Mouse (Mus musculus) urinary bladder, postnatal 36 days (tissue): ENCODE results near the gene Pkm.
A peak's percentile ranks its signal among the peaks of the same experiment; 100 is the strongest.

ENCODE experiments used
- DNase-seq, 2 experiments: peaks; one replicate each; pipeline ENCODE4 v3.0.0; 2022; ENCODE audit warnings: low spot score in 2 of 2, mixed read lengths in 1 of 2

The Pkm gene

DNA sequence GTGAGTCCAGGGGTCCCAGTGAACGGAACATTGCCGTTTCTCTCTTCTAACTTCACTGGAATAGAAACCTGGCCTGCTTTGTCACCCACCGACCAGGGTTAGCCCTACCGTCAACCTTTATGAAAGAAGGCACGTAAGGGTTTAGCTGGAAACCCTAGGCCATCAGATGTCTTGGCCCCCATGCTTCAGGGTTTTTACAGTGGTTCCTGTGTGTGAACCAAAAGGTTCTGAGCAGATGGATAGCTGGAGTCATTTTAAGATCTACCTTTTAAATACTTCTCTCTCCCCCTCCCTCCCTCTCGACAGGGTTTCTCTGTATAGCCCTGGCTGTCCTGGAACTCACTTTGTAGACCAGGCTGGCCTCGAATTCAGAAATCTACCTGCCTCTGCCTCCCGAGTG is 9.8 kb downstream of the Pkm start:
- no peak for DNase-seq

DNA sequence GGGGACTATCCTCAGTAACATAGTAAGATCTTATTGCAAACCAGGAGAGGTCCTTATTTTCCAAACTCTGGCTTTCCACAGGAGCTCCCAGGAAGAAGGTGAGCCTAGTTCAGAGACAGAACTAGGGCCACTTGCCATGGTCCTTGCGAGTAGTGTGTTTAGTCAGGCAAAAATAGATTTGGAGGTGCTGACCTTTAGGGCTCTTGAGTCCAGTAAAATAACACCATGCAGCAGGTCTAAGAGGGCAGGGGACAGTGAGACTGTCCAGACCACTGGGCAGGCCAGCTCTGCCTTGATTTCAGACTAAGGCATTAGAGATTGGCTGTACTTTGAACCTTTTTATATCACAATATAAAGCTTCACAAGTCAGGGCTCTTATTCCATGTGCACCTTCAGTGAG is 10.6 kb downstream of the Pkm start:
- DNase-seq: no peak

DNA sequence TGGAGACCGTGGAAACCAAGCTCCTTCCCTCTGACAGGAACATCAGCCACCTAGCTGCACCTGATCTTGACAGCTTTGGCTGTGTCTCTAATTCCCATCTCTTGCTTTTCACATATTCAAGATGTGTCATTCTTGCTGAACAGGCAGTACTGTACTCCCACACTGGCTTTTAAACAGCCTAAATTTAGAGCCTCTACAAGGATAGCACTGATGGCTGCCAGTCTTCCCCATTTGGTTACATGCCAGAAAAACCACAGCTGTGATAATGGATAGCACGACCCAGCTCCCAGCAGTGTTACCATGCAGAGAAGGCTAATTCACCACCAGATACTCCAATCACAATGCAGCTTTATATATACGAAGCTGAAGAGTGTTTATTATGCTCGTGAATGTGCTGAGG is 11.1 kb downstream of the Pkm start:
- no peak for DNase-seq

DNA sequence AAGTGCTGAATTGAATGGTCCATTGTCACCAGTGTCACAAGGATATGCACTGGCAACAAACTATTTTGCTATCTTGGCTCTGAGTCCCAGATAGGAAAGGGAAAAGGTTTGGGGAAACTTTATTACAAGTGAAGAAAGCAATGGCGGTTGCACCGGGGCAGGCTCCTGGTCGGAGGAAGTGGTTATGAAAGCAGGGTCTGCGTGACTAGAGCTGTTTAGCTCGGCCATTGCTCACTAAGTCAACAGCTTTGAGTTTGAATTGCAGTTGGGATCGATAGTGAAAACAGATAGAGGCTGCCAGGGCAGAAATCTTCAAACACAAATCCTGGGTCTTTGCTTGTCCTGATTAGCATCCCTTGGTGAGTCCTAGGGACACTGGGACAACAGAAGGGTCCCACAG is 11.7 kb downstream of the Pkm start:
- peak in 1 of 2 experiments; percentile 48 for DNase-seq

DNA sequence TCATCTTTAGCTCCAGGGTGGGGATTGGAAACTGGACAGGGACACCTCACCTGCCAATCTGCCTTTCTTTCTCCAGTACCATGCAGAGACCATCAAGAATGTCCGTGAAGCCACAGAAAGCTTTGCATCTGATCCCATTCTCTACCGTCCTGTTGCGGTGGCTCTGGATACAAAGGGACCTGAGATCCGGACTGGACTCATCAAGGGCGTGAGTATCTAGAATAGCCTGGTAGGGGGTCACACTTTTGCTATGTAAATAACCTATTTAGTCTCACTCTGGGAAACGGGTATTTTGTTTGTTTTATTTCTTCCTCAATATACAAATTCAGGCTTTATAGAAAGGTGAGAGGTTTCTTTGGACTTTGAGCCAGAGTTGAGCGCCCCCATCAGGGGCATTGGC is 12.3 kb downstream of the Pkm start:
- no peak for DNase-seq

DNA sequence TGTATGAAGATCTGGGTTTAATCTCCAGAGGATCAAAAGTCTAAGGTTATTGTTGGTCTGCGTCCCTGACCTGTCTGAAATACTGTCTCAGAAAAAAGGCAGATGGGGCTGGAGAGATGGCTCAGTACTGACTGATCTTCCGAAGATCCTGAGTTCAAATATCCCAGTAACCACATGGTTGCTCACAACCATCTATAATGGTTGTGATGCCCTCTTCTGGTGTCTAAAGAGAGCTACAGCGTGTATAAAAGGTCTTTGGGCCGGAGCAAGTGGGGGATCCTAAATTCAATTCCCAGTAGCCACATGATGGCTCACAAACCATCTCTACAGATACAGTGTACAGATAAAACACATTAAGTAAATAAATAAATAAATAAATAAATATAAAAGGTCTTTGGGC is 13.0 kb downstream of the Pkm start:
- no peak for DNase-seq

DNA sequence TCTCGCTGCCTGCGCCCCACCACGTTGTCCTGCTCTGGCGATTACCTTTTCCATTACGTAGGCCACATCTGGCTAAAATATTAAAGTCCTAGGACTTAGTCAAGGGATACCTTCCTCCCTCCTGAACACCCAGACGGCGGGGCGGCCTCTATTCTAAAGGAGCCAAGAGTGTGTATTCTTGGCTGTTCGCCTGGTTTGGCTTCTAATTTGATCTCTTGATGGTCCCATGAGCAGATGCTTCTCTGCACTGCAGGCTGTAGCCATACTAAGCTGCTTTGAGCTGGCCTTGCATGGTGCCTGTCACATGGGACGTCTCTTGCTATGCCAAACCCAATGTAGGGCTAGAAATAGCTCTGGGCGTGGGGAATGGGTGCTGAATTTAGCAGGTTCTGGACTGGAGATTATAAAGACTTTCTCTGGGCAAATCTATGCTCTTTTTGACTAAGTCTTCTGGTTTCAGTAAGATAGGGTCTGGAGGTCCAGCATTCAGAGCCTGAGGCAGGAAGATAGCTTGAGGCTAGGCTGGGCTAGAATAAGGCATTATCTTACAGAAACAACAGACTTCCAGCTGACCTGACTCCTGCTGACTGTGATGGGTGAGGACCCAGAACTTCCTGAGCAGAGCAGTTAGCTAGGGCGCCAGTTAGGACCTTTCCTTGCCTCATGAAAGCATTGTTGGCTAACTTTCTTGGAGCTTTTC is 16.2 kb downstream of the Pkm start:
- DNase-seq: no peak

DNA sequence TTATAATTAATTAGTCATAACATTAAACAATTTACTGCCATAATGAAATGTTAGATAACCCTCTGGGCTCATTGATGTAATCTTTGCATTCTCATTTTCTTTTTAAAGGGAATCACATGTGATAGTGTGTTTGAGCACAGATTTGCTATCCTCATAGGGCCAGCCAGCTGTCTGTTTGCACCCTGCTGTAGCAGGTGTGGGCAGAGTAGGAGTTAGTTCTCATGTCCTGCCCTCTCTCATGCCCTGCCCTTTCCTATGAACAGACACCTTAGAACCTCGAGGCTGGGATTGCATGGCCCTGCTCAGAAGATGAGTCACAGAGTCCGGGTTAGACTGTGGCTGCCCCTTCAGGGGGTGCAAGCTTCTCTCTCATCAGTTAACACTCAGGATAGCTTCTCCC is 17.3 kb downstream of the Pkm start:
- DNase-seq: no peak

DNA sequence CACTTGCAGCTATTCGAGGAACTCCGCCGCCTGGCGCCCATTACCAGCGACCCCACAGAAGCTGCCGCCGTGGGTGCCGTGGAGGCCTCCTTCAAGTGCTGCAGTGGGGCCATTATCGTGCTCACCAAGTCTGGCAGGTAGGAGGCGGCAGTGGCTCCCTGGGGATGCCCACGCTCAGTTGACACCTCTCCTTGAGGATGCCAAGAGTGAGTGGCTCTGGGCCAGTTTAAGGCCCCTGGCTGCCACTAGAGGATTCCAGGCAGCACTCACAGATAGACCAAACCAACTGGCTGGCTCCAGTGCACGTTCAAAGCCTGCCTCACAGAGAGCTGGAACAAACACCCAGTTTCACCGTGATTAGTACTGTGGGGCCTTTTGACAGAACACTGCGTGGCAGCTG is 19.4 kb downstream of the Pkm start:
- no peak for DNase-seq

DNA sequence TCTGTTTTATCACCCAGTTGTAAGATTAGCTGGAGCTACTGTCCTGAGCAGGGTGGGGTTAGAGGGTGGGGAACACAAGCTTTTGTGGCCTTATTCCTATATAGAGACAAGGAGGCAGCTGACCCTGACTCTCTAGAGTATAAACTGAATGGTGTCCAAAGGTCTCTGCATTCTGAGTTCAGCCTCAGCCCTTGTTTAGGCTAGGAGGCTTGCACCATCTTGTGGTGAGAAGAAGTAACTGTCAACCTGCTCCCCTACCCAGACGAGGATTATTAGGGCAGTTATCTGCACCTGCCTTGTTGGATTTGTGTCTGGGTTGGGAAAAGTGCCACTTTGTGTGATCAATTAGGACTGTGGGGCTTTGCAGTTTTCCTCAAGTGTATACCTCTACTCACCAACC is 22.1 kb downstream of the Pkm start:
- DNase-seq: no peak

DNA sequence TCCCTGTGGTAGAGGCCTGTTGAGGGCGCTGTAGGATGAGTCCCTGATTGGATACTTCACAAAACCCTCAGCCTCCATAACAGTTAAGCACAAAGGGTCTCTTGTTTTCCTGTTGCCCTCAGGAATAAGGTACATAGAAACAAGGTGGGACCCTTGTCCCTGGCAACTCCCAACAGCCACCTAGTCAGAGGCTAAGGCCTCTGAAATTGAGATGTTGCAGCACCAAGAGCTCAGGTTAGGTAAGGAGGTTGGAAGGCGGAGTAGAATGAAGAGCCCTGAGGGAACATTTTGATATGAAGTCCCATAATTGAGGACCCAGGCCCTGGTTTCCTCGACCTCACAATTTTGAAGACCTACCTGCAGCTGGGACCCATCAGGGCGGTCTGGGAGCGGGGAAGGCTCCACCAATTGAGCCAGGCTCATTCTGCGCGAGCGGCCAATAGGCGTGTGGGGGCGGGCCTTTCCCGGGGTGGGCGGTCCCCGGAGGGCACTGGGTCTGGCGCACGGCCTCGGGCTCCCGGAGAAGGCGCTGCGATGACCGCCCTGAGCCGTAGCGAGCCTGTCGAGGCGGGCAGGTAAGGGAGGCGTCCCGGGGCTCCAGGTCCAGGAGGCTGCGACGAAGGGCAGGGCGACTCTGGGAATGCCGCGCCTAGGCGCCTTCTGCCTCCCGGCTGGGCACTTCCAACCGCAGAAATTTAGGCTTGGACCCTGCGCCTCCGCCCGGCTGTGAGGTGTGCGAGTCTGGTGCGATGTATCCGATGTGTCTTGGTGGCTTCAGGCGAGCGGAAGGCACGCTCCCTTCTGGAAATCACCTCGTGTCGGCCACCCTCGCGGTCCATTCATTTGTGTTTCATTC is 23.7 kb downstream of the Pkm start, which contains the start of gene Gramd2:
Gramd2 (plus strand) TSS at position 467 of the 856 bp plus-strand sequence.
- DNase-seq: peak; percentile 73 to 81

DNA sequence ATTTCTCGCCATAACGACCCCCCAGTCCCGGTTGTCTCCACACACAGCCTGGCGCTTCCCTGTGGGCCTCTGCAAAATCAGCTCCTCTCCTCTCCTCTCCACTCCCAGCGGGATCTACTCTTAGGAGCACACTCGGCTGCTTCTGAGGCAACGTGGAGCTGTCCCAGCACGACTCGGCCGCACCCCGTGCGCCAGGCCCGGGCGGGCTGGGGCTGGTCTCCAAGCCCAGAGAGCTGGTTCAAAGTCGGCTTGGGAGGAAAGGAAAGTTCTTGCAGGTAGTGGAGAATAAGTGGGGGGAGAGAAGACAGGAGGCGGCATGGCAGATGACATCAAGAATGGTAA is 24.3 kb downstream of the Pkm start:
- peak in 1 of 2 experiments; percentile 56 for DNase-seq

DNA sequence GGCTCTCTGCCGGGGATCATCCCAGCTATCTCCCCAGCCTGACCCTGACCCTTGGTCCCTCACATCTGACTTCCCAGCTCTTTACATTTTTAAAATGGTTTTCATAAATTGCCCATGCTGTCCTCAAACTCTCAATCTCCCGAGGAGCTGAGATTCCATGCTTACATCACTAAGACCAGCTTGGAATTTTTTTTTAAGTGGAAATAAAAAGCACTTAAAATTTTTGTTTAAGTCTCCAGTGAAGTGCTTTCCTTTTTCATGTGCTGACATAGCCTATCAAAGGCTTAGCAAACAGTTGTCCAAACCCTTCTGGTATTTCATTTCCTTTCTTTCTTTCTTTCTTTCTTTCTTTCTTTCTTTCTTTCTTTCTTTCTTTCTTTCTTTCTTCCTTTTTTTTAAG is 27.9 kb downstream of the Pkm start:
- DNase-seq: no peak

DNA sequence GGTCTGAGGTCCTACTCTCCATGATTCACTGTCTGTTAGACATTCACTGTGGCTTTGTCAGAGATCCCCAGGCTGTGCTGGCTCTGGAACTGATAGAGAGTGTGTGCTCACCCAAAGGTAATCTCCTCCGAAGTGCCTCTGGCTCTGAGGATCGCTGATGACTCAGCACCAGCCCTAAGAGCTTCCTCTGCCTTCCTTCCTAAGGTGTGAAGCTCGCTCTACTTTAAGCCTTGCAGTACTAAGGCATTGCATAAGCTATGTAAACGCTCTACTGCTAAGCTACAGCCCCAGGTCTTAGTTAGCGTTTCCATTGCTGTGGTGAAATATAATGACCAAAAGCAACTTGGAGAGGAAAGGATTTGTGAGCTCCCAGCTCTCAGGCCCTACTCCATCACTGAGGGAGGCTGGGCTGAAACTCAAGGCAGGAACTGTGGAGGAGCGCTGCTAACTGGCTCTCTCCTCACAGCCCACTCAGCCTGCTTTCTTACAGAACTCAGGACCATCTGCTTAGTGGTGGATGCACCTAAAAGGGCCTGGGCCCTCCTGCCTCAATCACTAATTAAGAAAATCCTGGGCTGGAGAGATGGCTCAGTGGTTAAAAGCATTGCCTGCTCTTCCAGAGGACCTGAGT is 31.4 kb downstream of the Pkm start:
- no peak for DNase-seq

DNA sequence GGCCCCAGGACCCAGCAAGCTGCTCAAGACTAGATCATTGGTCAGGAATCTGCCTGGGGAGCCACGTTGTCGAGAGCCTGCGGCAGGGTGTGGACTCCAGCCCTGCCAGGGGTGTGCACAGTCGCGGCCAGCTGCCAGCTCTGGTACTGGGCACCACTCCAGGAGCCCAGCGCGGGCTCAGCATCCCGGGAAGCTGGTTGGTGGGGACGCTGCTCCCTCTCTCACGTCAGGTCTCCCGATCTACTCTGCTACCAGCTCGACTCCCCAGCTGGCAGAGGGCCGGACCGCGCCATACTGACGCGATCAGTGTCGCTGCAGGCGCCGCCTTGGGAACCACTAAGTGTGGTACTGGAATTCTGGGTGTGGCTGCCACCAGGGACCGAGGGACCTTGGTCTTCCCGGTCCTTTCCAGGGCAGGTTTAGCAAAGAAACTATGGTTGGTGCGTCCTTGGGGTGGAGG is 35.5 kb downstream of the Pkm start:
- DNase-seq: peak; percentile 62 to 80

DNA sequence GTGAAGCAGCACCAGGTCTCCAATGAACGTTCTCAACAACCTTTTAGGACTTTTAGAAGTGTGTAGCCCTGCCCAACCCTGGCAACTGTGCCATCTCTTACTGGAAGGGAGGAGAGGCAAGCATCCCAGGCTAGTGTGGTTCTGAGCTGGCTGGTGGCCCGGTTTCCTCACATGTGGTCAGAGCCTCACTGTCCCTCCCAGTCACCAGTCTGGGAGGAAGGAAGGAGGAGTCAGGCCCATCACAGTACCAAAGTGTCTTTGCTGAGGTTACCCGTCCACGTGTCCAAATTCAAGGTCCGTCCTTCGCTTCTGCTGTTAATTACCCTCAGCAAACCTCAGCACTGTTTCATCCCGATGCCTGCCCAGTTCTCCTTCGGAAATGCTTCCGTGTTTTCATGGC is 36.0 kb downstream of the Pkm start:
- peak in 1 of 2 experiments; percentile 25 for DNase-seq

DNA sequence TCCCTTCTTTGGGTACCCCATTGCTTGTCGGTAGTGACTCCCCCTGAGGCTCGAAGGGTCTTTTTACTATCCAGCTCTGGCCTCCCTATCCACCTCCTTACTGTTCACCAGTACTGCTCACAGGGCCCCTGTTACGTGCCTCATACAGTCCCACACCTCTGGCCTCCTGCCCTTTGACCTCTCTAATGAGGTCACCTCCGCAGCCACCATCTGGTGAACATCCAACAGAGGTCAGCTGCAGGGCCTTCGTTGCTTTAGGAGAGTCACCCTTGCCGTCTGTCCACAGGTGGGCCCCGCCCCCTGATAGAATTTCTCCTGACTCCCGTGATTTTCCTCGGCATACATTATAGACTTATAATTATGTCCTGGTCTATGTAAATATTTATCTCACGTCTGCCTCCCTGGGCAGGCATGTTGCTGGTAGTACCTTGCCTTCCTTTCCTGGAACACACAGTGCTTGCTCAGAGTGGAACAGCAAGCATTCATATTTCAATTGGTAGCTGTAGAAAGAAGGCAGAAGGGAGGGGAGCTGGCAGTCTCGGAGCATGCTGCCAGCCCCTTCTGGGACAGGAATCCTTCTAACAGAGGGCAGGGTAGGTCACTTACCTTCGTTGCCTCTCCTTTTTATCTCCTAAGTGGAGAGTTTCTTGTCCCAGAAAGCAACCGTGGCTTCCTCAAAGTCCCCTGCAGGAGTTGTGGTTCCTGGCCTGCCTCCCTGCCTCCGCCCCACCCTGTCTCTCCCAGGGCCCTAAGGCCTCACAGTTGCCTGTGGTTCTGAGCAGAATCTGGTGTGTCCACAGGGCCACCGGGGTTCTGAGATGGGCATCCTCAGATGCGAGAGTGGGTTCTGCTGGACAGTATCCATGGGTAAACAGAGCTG is 38.6 kb downstream of the Pkm start:
- no peak for DNase-seq

DNA sequence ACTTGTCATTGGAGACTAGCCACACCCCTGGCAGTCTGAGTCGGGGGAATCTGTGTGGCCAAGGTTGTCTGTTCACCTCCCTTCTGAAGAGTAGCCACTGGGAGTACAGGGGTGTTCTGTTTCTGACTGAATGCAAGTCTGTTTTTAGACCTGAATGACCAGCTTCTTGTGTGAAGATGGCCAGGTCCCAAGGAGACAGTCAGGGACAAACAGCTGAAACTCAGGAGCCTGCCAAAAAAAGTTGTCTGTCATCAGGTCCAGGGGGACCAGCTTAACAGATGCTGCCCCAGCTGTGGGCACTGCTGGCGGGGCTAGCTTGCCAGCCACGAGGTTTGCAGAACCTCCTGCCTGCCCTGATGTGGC is 39.3 kb downstream of the Pkm start:
- no peak for DNase-seq

DNA sequence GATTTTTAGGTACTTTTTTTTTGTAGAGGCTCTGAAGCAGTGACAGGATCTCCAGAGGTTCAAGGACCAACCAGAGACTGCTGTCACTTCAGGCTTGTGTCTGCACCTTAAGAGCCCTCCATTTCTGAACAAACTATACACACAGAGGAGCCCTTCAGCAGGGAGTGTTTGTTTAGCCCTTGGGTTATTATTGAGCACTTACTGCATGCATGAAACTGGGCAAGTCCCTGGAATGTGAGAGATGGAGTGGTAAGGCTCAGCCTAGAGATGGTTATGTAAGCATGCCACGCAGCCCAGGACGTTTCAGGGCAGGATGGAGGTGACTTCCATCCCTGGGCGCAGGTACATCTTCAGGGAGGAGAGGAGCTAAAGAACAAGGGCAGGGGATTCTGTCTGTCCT is 40.2 kb downstream of the Pkm start:
- no peak for DNase-seq

DNA sequence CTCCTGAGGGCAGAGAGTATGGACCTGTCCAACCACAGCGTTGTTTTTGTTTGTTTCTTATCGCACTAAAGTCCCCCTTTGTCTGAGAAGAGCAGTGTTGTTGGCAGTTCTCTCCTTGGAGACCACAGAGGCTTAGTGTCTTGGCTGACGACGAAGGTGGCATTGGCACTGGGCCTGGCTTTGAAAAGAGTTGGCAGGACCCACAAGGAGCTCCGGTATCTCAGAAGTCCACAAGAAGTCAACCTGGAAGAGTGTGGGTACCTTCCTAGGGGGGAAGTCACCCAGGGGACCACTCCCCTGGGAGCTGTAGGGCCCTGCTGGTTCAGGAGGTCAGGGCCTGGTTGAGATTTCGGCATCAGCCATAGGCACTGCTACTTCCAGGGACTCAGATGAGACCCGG is 44.9 kb downstream of the Pkm start:
- no peak for DNase-seq

DNA sequence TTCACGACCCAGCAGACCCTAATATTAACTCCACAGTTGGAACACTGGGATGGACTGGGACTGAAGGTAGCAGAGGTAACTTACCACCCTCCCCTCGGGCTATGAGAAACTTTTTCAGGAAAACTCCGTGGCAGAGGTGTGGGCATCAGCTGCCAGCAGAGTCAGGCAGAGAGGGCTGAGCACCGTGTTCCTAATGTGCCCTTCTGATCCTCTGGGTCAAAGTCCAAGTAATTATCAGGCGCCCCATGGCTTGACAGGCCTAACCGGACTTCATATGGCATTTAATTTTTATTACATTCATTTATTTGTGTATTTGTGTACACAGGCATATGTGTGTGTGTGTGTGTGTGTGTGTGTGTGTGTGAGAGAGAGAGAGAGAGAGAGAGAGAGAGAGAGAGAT is 46.9 kb downstream of the Pkm start:
- DNase-seq: no peak
